Mouse (Mus musculus): ENCODE results near the gene Pabpc4. TPM values are rescaled to one million over a fixed set of nuclear protein-coding genes. Genes with fewer than 3 reads are reported as not detected.

The Pabpc4 gene
- polyA plus RNA-seq, 1 experiment from 2014 or later, result 28.3 TPM

GRCm38 (mm10) chr4:123232841-123233240 lies 29.3 kb upstream of the Pabpc4 start:
- peaks cover 9% of the 10 kb centered on the region for H3K4me1 ChIP-seq
- no peak overlapping the region for H3K4me2 ChIP-seq
- WGBS, result 77% methylated on average over 3 of the region's 3 CpGs
- H3K4me3 ChIP-seq (replicated peaks), result no peak overlapping the region
- no peak overlapping the region for H3K9ac ChIP-seq (replicated peaks)
- H3K27me3 ChIP-seq (replicated peaks), result peaks cover 36% of the 10 kb centered on the region
- H3K36me3 ChIP-seq, result no peaks in the 10 kb centered on the region
- H3K9me3 ChIP-seq (replicated peaks), result no peaks in the 10 kb centered on the region
- no peak overlapping the region for H3K27ac ChIP-seq (replicated peaks)
- ATAC-seq (ENCODE audit: low FRiP score), result no peak

GRCm38 (mm10) chr4:123233492-123234084 lies 28.6 kb upstream of the Pabpc4 start, which contains the start of gene Heyl:
Gene Heyl, plus strand, starts transcription at chr4:123233556.
- peaks cover 8% of the 10 kb centered on the region for H3K4me1 ChIP-seq
- peak within 1 kb of the TSS; percentile 36 for H3K4me3 ChIP-seq (replicated peaks)
- H3K27me3 ChIP-seq (replicated peaks), result peaks cover 40% of the 10 kb centered on the region
- no peak within 1 kb of the TSS; the same call in 1 of the 2 replicates for H3K27ac ChIP-seq (replicated peaks)
- H3K9ac ChIP-seq (replicated peaks), result 0 out of 2 replicates have a peak within 1 kb of the TSS, but pooled peaks have one; percentile 34
- WGBS, result 2% methylated on average over 52 of the region's 52 CpGs
- H3K36me3 ChIP-seq, result no peaks in the 10 kb centered on the region
- no peaks in the 10 kb centered on the region for H3K9me3 ChIP-seq (replicated peaks)
- peak; percentile 45 for ATAC-seq (ENCODE audit: low FRiP score)
- H3K4me2 ChIP-seq, result peak within 1 kb of the TSS; percentile 65

GRCm38 (mm10) chr4:123235835-123236430 lies 26.2 kb upstream of the Pabpc4 start:
- ATAC-seq (ENCODE audit: low FRiP score), result no peak
- H3K27ac ChIP-seq (replicated peaks), result no peak overlapping the region
- no peak overlapping the region for H3K9ac ChIP-seq (replicated peaks)
- peaks cover 15% of the 10 kb centered on the region for H3K4me1 ChIP-seq
- H3K36me3 ChIP-seq, result no peaks in the 10 kb centered on the region
- no peaks in the 10 kb centered on the region for H3K9me3 ChIP-seq (replicated peaks)
- peak overlapping the region; percentile 5 for H3K4me2 ChIP-seq
- 41% methylated on average over 9 of the region's 9 CpGs for WGBS
- no peak overlapping the region for H3K4me3 ChIP-seq (replicated peaks)
- H3K27me3 ChIP-seq (replicated peaks), result peaks cover 54% of the 10 kb centered on the region

GRCm38 (mm10) chr4:123236431-123237031 lies 25.6 kb upstream of the Pabpc4 start:
- no peak overlapping the region for H3K4me3 ChIP-seq (replicated peaks)

GRCm38 (mm10) chr4:123237386-123238266 lies 24.5 kb upstream of the Pabpc4 start:
- Histone ChIP-seq H3K4me2 (no peak overlapping the region), H3K27ac (replicated peaks) (no peak overlapping the region; the same call in 1 of the 2 replicates), H3K36me3 (no peaks in the 10 kb centered on the region), H3K9ac (replicated peaks) (no peak overlapping the region), H3K4me3 (replicated peaks) (no peak overlapping the region), H3K27me3 (replicated peaks) (peaks cover 48% of the 10 kb centered on the region), H3K9me3 (replicated peaks) (no peaks in the 10 kb centered on the region), H3K4me1 (peaks cover 15% of the 10 kb centered on the region)
- no peak for ATAC-seq (ENCODE audit: low FRiP score)
- 77% methylated on average over 6 of the region's 6 CpGs for WGBS

More at GRCm38 (mm10) chr4:123236431-123237031, 25.6 kb upstream of the Pabpc4 start:
- H3K9ac ChIP-seq (replicated peaks), result no peak overlapping the region
- no peaks in the 10 kb centered on the region for H3K9me3 ChIP-seq (replicated peaks)
- WGBS, result 79% methylated on average over 13 of the region's 13 CpGs
- H3K27me3 ChIP-seq (replicated peaks), result peaks cover 54% of the 10 kb centered on the region
- peaks cover 15% of the 10 kb centered on the region for H3K4me1 ChIP-seq
- 0 out of 2 replicates have a peak overlapping the region, but pooled peaks have one; percentile 18 for H3K27ac ChIP-seq (replicated peaks)
- H3K36me3 ChIP-seq, result no peaks in the 10 kb centered on the region
- no peak for ATAC-seq (ENCODE audit: low FRiP score)
- peak overlapping the region; percentile 5 for H3K4me2 ChIP-seq

GRCm38 (mm10) chr4:123239361-123240203 lies 22.6 kb upstream of the Pabpc4 start:
- H3K27me3 ChIP-seq (replicated peaks), result peaks cover 30% of the 10 kb centered on the region
- peak overlapping the region; percentile 64 for H3K4me2 ChIP-seq
- 4% methylated on average over 52 of the region's 58 CpGs for WGBS
- H3K9me3 ChIP-seq (replicated peaks), result no peaks in the 10 kb centered on the region
- peak overlapping the region; percentile 36 for H3K9ac ChIP-seq (replicated peaks)
- peak; percentile 50; the same call in 1 of the 2 replicates for ATAC-seq (ENCODE audit: low FRiP score)
- H3K4me1 ChIP-seq, result peaks cover 7% of the 10 kb centered on the region
- H3K27ac ChIP-seq (replicated peaks), result 0 out of 2 replicates have a peak overlapping the region, but pooled peaks have one; percentile 13
- no peaks in the 10 kb centered on the region for H3K36me3 ChIP-seq
- peak overlapping the region; percentile 36 for H3K4me3 ChIP-seq (replicated peaks)

- 93% methylated on average over 7 of the region's 7 CpGs for WGBS
- no peak for ATAC-seq (ENCODE audit: low FRiP score)
Measured at GRCm38 (mm10) chr4:123246221-123246620, 15.9 kb upstream of the Pabpc4 start.

GRCm38 (mm10) chr4:123246651-123247050 lies 15.5 kb upstream of the Pabpc4 start:
- Histone ChIP-seq H3K4me1 (no peaks in the 10 kb centered on the region; the same call in 1 of the 2 replicates), H3K9me3 (replicated peaks) (no peaks in the 10 kb centered on the region), H3K4me2 (no peak overlapping the region), H3K4me3 (replicated peaks) (no peak overlapping the region), H3K27ac (replicated peaks) (no peak overlapping the region), H3K27me3 (replicated peaks) (no peaks in the 10 kb centered on the region), H3K36me3 (no peaks in the 10 kb centered on the region), H3K9ac (replicated peaks) (no peak overlapping the region)
- no peak for ATAC-seq (ENCODE audit: low FRiP score)
- 96% methylated on average over 5 of the region's 5 CpGs for WGBS

More at GRCm38 (mm10) chr4:123246221-123246620, 15.9 kb upstream of the Pabpc4 start:
- H3K4me1 ChIP-seq, result no peaks in the 10 kb centered on the region; the same call in 1 of the 2 replicates
- no peak overlapping the region for H3K27ac ChIP-seq (replicated peaks)
- no peak overlapping the region for H3K4me2 ChIP-seq
- H3K9me3 ChIP-seq (replicated peaks), result no peaks in the 10 kb centered on the region
- no peaks in the 10 kb centered on the region for H3K36me3 ChIP-seq
- H3K4me3 ChIP-seq (replicated peaks), result no peak overlapping the region
- no peaks in the 10 kb centered on the region for H3K27me3 ChIP-seq (replicated peaks)
- H3K9ac ChIP-seq (replicated peaks), result no peak overlapping the region

- Histone ChIP-seq H3K27ac (replicated peaks) (no peak overlapping the region), H3K4me1 (peaks cover 3% of the 10 kb centered on the region), H3K9me3 (replicated peaks) (no peaks in the 10 kb centered on the region), H3K4me2 (no peak overlapping the region), H3K27me3 (replicated peaks) (no peaks in the 10 kb centered on the region), H3K4me3 (replicated peaks) (no peak overlapping the region), H3K9ac (replicated peaks) (no peak overlapping the region), H3K36me3 (no peaks in the 10 kb centered on the region)
- no peak for ATAC-seq (ENCODE audit: low FRiP score)
- WGBS, result 73% methylated on average over 7 of the region's 7 CpGs
Measured at GRCm38 (mm10) chr4:123247147-123247880, 14.8 kb upstream of the Pabpc4 start.

- ATAC-seq (ENCODE audit: low FRiP score), result no peak
- Histone ChIP-seq H3K36me3 (no peaks in the 10 kb centered on the region), H3K4me2 (no peak overlapping the region), H3K4me3 (replicated peaks) (no peak overlapping the region), H3K9me3 (replicated peaks) (no peaks in the 10 kb centered on the region), H3K9ac (replicated peaks) (no peak overlapping the region), H3K27ac (replicated peaks) (peak overlapping the region; percentile 4; the same call in 1 of the 2 replicates), H3K27me3 (replicated peaks) (no peaks in the 10 kb centered on the region), H3K4me1 (peaks cover 3% of the 10 kb centered on the region)
- WGBS, result 72% methylated on average over 7 of the region's 7 CpGs
Measured at GRCm38 (mm10) chr4:123248971-123249567, 13.1 kb upstream of the Pabpc4 start.

Data from neural tube, embryonic 15.5 days (tissue).